Mouse (Mus musculus) right cerebral cortex, postnatal 10 days (tissue): Measurements from ENCODE around the gene Klhdc1.

ENCODE experiments used
- DNase-seq, 2 experiments: peaks; one replicate each; pipeline ENCODE4 v3.0.0; 2021; ENCODE audit warnings: low spot score in 2 of 2

Gene Klhdc1

DNA sequence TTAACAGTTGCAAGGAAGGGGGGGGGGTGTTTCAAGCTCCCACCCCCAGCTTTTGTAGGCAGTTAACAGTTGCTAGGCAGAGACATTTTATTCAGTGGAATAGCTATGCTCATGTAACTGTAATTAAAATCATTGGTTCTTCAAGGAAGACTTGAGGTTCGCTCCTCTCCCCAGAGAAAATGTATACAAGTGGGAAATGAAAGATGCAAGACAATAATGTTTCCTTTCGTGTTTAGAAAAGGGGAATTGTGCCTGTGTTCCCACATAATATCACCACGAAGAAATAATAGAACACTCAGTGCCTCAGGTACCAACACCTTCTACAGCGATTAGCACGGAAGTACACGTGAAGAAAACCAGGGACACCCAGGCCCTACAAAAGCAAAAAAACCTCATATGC is at the start of gene Klhdc1:
Klhdc1 (plus strand) TSS at position 301 of the 400 bp plus-strand sequence.
- no peak for DNase-seq

DNA sequence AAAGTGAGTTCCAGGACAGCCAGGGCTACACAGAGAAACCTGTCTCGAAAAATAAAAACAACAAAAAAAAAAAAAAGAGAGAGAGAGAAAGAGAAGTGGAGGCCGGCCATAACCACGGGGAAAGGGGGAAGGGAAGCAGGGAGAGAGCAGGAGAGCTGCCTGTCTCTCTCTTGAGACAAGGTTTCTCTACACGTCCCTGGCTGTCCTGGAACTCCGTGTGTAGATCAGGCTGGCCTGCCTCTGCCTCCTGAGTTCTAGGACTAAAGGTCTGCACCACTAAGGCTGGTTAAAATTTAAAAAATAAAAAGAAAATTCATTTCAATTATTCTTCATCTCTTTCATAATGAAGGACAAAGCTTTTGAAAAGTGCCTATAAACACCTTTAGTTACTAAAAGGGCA is 49.6 kb upstream of the Klhdc1 start:
- no peak for DNase-seq

DNA sequence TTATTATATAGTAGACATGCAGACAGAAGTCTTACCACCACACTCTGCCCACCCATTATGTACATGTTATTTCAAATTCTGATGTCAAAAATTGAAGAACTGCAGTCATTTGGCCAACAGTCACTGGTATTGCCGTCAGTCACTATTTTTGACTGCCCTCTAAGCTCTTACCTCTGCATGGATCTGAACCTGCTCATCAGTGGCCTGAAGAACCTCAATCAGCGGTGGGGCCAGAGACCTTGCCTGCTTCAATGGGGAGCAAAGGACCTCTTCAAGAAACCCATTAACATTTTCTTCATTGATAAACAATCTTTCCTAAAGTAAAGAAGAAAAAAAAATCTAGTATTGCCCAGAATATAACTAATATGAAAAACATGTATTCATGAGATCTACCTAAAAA is 48.3 kb upstream of the Klhdc1 start:
- DNase-seq = no peak

DNA sequence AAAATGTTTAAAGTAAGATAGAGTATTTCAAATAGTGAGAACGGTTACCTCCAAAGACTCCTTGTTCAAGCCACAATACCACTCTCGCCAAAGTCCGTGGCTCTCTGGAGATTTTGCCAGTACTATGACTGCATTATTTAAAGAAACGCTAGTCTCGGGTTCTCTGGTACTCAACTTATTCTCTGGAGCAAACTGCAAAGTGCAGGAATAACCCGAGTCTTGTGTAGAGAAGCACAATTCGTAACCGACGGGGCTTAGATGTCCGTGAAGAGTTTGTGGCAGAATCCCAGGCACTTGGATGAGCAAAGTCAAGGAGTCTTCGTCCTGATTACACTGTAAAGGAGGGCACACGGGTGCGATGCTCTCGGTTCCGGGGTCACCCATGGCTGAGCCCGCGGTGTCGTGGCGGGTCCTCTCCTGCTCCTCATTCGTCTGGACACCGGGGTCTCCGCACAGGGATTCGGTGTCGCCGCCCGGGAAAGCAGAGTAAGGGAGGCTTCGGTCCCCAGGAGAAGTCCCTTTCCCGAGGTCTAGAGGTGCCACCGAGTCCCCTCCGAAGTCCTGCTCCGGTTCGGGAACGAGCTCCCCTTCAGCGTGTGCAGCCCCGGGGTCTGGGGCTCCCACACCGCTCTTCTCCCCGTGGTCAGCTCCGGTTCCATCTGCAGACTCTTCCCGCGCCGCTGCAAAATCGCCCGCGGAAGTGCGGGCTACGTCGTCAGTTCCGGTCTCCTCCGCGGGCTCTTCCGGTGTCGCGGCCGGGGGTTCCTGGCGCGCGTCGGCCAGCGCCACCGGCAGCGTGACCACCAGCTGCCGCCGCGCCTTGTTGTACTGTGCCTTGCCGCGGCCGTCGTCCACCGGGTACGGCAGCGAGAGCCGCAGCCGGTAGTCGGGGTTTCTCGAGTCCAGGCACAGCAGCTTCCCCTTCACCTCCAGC is 44.3 kb upstream of the Klhdc1 start, which contains the start of gene Gm49383:
Gm49383 (minus strand) TSS at position 661 of the 934 bp plus-strand sequence.
- DNase-seq = peak; percentile 81 to 83

DNA sequence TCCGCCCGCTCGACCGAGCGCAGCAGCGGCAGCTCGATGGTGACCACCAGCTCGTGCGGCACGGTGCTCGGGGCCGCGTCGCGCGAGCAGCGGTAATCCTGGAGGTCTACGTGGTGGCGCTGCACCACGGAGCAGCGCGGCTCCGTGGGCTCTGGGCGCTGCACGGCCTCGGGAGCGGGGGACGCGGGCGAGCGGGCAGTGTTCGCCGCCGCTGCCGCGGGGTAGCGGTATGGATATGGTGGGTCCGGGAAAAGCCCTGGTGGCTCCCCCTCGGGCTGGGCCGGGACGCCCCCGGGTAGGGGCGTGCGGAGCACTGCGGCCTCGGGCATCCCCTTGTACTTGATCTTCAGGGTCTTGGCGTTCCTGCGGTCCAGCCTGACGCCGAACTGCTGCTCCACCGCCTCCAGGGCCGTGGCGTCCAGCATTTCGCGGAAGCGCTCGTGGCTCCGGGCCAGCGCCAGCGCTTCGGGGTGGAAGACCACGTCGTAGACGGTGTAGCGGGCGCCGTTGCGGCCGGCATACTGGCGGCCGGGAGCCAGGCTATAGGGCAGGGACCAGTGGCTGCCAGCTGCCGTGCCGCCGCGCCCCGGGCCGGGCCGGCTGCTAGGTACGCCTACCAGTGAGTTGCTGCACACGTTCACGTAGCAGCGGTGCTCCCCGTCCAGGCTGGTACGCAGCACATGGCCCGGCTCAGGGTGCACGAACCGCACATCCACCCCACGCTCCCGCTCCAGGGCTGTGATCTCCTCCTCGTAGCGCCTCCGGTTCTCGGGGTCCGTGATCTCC is 43.4 kb upstream of the Klhdc1 start:
- DNase-seq = peak; percentile 53 to 65

DNA sequence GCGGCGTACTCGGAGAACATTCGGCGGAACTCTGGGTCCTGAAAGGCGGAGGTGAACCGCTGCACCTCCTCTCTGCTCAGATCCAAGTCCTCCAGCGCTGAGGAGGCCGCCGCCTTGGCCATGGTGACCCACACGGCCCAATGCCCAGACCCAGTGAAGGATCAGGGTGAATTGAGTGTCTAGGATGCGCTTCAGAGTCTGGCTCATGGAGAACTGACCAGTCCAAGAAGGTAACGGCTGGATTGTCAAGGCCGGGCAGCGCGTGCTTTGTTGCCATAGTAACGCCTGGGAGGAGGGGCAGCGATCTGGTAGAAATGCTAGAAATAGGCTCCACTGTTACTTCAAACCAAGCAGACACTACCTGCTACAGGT is 42.8 kb upstream of the Klhdc1 start, which contains the start of gene Dnaaf2:
Dnaaf2 (minus strand) TSS at position 266 of the 372 bp plus-strand sequence.
- peak; percentile 81 to 82 for DNase-seq

DNA sequence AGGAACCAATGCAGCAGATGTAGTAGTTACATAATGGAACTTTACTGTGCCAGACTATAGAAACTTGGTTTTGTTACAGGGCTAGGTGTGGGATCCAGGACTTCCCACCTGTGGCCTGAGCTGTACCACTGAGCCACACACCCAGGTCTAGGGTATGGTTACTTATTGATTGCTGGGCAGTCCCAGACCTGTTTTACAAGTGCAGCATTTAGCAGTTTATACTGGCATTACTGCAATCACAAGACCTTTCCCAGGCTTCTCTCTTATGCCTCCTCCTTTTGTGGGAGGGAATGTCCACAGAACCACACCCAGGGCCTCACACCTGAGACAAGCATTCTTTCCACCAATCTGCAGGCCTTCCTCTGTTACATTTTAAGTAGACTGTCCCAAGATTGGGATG is 42.0 kb upstream of the Klhdc1 start:
- no peak for DNase-seq

DNA sequence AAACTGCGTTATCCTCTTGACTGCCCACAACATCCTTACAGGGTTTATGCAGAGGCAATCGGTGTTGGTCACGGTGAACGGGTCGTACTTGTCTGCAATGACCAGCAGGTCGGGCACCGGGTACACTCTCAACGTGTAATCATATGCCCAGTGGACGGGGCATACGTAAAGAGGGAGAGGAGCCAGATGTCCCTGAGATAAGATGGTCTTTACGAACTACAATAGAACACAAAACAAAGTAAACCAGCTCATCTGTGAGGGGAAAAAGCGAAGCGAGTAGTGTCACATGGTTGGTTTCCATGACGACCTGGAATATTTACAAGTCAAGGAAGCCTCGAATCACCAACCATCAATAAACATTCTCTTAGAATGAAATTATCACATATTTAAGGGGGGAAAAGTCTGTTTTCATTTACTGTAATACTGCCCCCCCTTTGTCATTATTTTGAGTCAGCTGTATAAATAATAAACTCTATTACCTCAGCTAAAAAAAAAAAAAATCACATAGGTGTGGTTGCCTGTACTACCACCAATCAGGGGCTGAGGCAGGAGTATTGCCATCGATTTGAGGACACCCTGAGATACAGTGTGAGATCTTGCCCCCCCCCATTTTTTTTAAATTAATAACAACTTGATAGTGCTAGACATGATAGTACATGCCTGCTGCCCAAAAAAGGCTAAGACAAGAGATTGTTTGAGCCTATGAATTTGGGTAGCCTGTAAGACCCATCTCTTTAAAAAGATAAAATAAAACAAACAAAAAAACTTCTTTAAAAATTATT is 36.7 kb upstream of the Klhdc1 start, which contains the start of gene Gm49384:
Gm49384 (minus strand) TSS at position 216 of the 782 bp plus-strand sequence.
- no peak for DNase-seq

DNA sequence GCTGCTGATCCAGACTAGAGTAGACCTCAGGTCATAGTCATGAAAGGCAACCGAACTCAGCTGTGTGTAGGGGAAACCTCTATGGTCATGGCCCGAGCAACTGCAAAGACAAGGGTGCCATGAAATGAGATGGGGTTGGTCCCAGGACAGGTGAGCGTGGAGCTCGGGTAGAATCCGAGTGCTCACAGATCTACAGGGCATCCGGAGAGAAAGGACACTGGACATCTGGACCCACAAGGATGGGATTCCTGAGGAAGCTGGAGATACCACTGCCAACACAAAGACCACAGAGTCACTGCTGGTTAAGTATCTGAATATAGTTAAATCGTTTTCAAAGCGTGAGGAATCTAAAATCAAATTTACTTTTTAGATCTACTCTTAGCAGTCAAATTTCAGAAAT is 33.6 kb upstream of the Klhdc1 start:
- DNase-seq = no peak

DNA sequence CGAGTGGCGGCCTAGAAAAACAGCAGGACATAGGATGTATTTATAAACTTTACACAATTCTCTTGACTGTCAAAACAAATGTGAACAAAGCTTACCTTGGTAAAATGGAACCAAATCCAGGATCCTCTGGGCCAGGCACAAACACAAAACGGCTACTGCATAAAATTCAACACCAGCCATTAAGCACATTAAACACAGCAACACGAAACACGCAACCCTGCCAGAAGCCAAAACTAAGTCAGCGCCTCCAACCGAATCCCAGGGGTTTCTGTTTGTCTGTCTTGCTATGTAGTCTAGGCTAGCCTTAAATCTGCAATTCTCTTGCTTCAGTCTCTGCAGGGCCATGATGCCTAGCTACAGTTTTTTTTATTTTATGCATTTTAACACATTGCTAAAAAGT is 33.0 kb upstream of the Klhdc1 start:
- DNase-seq = no peak

DNA sequence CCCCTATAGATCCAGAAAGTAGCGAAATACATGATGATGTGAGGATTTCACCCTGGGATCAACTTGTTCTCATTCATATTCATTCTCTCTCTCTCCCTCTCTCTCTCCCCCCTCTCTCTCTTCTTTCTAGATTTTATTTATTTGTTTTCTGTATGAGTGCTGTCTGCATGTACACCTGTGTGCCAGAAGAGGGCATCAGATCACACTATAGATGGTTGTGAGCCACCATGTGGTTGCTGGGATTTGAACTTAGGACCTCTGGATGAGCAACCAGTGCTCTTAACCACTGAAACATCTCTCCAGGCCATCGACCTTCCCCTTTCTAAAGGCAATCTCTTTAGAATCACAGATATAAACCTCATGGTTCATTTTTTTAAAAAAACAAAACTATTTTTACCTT is 32.5 kb upstream of the Klhdc1 start:
- DNase-seq = no peak

DNA sequence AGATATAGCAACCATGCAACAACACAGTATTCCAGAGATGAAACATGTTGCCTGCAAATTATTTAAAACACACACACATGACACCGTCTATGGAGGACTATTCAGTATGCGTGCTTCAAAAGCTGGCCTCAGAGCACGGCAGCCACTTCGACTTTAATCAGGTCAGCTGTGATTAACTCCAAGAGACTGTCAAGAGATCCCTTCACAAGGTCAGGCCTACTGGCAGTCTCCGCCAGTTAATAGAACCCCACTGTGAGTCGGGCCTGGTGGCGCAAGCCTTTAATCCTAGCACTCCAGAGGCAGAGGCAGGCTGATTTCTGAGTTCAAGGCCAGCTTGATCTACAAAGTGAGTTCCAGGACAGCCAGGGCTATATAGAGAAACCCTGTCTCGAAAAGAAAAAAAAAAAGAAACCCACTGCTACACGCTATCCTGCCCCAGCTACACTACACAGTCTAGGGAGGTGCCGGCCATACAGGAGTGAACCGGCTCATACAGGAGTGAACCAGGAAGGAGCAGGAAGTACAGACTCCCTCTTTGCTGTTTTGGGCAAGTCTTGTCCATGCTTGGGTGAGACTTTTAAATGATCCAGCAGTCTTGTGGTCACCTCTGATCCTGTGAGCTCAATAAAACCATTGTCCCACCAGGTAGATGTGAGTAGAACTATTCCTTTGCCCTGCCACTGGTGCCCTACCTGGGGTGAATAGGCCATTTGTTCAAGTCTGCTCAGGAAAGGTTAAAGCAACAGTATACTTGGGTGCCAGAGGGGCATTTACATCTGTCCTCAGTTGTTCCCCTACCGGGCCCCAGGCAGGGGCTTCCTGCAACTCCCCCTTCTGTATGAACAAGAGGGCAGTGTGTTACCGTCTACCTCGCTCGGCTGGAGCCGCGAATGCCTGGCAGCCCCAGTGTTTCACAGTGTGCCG is 30.7 kb upstream of the Klhdc1 start:
- DNase-seq = no peak

DNA sequence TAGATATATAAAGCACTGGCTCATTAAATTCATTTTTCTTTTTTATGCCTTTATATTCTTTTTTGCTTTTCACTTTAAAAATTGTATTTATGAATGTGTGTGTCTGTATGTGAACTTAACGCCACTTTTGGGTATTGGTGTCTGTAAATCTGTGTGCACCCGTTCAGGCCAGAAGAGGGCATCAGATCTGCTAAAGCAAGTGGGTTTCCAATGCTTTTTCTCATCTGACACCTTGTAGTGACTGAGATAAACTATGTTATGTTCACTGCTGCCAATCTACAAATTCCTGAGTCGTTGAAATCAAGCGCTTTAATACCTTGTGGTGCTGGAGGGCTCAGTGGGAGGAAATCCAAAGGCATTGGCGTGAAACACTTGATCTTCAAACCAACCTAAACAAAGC is 29.9 kb upstream of the Klhdc1 start:
- DNase-seq = peak in 1 of 2 experiments; percentile 41

DNA sequence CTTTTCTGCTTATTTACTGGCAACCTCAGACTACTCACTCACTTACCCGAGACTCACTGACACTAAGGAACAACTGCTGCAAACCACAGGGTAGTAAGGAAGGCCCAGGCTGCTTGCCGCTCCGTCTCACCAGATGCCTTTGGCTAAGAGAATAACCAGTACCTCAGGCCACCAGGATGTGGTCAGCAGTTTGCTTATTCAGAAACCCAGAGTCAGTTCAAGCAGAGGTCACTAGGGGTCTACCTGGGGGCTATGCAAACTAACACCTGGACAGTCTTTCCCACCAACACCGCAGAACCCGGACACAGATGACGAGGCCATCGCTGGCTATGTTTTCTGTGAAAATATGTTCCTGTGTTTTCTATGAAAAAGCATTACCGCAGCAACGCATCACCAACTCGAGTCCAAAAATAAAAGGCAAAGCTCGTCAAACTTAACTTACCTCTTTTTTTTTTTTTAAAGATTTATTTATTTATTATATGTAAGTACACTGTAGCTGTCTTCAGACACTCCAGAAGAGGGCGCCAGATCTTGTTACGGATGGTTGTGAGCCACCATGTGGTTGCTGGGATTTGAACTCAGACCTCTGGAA is 27.7 kb upstream of the Klhdc1 start:
- no peak for DNase-seq

DNA sequence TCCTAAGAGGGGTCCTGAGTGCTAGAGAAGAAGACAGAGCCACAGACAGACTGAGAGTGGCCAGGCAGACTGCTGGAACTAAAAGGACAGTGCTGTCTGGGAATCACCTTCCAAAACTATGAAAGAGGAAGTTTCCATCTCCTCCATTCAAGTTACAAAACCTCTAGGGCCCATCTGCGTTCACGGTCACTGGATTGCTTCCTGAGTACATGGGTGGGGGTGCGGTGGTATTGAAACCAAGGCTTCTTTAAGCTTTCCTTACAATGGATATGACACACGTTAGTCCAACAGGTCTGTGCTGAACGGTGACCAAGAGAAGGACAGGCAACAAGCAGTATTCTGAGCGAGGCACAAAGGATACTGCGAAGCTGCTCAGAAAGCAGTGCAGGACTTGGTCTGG is 26.6 kb upstream of the Klhdc1 start:
- DNase-seq = no peak

DNA sequence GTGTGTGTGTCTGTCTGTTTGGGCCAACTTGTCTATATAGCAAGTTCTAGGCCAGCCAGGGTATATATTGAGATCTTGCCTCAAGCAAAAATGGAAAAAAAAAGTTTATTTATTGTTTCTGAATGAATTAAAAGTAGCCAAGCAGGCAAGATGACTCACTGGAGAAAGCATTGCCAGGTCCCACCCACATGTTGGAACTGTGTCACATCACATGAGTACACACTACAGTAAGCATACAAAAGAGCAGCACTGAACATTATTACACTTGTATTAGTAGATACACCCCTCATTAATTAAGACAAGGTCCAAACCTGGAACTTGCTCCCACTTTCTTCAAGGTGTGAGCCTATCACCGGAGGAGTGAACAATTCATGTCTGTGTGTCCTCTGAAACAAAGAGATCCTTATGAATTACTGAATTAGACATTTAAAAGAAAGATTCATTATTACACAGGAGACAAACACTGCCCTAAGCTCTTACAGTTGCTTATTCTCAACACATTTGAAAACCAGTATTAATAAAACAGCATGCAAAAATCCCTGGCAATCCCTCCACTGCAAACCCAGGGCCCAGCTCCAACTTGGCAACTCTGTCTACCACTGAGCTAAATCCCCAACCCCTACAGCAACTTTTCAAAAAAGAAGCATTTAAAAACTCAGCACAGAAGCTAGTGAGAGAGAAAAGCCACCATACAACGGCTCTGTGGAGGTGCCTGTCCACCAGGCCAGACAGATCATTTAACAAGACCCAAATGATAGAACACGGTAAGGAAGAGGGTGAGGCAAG is 25.8 kb upstream of the Klhdc1 start:
- peak; percentile 59 to 60 for DNase-seq

DNA sequence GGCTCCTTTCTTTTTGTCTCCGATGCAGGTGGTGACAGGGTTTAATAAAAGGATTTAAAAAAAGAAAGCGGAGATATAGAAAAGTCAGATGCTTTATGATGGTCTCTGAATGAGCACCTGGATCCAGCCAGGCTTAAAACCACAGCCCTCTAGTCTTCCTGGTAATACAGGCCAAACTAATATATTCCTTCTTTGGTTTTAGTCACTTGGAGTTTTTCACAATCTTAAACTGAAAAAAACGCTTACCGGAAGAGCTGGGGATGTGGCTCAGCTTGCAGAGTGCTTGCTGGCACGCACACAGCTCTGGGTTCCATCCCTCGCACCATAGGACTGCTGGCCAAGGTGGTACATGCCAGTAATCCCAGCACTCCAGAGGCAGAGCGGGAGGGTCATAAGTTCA is 24.4 kb upstream of the Klhdc1 start:
- DNase-seq = no peak

DNA sequence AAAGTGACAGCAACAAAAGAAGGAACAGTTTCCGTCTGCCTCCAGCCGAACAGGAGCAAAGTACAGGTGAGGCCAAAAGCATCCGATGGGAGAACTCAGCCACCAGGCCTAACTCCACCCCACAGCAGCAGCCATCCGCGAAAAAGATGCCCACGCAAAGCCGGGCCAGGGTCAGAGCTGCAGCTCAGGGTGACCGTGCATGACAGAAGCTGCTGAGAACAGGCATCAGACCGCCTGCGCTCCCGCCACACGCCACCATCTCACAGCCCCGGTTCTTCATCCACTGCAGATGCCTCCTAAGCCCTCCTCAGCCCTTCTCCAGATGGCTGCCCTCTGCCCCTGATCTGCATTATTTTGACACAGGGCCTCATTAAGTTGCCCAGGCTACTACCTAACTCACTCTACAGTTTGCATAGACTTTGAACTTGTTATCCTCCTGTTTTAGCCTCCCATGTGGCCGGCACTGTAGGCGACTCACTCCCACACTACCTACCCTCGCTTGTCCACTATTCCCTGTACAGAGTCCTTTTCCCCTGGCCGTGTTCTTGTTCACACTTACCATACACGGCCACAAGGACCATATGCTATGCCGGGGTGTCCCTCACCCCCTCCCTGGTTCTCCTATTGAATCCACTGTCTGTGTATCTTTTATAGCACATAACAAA is 20.2 kb upstream of the Klhdc1 start:
- no peak for DNase-seq
